Mouse (Mus musculus) lung, postnatal 25 days (tissue): ENCODE measurements at regions not wholly inside any gene's neighbourhood (a gene's known extent, or its start where the extent isn't known, plus 50 kb on each side); places are given as distances from the start of the nearest gene placed in this dataset.

Experiments
- DNase-seq: peaks from one replicate; pipeline ENCODE4 v3.0.0; 2022; ENCODE audit warnings: low spot score

DNA sequence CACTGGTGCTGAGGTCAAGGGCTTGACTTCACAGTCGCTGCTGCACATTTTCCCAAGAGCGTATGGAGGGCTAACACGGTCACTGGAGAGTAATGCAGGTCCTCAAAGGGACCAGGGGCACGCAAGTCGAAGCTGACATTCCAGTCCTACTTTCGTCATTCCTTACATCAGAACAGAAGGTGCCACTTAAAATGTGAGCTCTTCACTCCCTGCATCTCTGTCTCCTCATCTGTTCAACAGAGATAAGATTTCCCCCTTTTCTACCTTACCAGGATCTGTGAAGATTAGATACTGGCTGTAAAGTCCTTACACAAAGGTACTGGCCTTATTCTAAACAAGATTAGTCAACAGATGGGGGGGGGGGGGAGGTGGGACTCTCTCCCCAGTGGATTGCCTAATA lies 67.0 kb upstream of the Zeb2 start:
- DNase-seq, result no peak

DNA sequence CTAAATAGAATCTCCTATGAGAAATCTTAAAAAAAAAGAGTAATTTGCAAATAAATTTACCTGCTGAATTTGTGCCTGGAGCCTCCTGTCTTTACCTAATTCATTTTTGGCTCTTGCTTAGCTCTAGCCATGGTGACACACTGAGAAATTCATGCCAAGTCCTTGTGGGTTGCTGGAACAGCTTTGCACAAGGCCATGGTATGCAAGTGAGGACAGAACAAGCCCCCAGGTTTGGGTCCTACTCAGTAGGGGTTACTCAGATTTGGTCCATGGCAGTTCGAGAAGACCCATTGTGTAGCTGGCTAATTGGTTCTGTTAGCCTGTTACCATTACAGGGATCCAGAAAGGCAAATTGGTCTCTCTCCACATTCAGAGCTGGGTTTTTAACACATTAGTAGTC lies 65.7 kb upstream of the Zeb2 start:
- DNase-seq, result no peak

DNA sequence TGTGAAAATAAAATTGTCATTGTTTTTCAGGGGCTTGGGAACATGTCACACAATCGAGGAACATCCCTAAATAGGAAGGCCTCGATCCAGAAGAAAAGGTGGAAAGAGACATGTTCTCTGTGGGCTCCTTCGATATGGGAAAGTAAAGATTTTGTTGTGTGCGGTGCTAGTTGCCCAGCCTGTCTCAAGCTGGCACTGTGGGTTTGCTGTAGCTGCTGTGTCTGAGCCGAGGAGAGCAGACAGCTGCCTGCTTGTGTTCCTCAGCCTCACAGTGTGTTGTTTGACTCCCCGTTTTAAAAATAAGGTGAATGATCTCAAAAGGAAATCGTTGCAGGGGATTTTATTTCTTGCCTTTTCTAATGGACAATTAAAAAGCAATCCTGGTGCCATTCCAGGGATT lies 64.4 kb upstream of the Zeb2 start:
- DNase-seq, result no peak

DNA sequence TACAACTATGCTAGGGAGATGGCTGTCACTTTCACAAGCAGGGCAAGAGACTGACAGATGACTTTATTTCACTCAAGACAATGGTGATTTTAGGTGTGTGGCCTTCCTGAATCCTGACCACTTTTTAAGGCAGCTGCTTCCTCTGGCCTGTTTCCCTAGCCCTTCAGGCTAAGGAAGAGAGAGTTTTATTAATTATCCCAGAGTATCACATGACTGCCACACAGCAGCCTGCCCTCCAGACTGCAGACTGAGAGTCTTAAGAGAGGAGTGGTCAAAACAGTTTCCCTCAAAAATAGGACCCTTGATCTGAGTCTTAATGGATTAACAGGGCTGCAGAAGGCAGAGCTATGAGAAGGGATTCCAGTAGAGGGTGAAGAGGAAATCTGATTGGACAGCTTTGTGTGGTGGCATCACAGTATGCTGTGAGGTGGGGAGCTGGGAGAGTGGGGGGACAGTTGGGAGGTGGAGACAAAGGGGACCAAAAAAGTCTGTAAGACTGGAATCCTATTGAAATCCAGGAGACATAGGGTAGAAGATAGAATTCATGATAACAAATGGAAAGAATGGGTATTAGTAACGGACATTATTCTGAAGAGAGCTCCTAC lies 61.8 kb upstream of the Zeb2 start:
- no peak for DNase-seq

DNA sequence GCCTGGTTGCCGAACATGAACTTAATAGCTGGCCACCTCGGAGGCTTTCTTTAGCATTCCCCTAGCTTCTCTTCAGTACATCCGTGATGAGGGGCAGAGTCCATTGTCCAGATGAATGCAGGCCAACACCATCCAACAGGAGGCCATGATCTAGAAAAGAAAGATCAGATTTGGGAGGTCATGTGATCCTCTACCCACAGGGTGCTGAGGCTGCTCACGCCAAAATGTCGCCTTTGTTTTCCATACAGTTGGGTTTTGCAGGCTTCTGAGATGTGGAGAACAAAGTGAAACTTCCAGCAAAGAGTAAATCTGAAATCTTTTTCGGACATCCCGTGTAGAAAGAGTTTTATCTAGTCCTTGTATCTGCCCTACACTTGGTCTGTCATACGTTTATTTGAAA lies 55.2 kb upstream of the Zeb2 start:
- no peak for DNase-seq

DNA sequence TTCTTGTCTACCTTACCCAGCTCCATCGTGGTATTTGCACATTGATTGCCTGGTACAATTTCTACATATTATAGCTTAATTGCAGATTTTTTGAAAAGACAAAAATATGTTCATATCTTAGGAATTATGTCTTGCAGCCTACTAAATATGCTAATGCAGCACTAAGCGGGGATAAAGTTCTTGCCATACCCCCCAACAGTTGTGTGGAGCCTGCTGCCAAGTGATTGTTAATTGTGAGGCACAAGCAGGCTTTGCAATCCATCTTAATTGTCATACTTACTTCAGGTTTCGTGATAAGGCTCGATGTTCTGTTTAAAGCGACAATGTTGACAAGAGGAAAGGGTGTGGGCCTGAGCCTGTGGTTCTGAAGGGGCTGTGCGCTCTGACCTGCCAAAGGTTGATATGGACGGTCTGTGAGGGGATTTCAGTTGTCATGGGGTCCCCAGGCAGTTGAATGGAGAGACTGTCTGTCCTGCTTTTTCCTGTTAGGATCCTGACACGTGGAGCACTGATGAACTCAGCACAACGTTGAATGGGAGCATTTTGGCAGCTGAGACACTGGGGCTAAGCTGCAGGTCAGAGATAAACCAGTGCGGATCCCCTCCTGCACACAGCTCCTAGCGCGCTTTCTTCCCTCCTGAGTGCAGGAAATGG lies 54.5 kb upstream of the Zeb2 start:
- DNase-seq, result peak; percentile 64

DNA sequence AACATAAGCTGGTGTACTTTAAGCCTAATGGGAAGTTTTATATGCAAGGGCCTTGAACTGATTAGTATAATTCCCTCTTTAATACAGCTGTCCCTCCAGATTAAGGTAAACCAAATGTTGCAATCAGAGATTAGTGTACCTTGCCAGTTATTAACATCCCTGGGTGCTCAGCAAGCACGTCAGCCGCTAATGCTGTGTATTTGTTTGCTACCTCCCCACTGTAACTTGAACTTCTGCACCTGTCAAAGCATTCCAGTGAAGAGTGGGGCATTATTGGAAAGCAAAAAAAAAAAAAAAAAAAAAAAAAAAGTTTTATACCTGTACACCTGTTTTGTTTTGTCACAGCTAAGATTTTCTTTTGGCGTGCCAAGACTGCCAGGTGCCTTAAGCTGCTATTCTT lies 53.1 kb upstream of the Zeb2 start:
- no peak for DNase-seq

DNA sequence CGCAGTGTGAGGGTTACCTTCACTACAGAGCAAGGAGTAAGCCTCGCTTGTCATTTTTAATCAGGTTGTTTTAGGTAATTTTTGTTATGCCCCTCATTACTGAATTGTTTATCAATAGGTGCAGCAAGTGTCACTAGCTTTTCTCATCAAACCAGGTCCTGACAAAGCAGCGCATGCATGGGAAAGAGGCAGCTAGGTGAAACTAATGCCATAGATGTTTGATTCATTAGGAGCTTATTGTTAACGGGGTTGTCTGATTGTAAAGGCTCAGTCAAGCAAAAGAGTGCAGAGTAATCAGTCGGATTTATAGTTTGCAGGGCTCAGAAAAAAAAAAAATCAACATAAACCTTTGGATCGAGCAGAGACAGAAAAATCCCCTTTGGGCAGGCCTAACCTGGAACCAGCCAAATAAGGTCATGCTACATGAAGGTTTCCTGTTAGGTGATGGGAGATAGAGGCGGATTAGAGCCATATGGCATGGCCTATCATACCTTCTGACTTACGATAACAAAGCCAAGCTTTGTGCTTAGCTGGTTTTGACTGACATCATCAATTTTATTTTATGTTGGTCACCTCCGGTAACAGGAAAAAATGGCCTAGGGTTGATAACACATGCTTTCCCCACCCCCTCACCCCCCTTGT lies 52.4 kb upstream of the Zeb2 start:
- DNase-seq, result no peak

DNA sequence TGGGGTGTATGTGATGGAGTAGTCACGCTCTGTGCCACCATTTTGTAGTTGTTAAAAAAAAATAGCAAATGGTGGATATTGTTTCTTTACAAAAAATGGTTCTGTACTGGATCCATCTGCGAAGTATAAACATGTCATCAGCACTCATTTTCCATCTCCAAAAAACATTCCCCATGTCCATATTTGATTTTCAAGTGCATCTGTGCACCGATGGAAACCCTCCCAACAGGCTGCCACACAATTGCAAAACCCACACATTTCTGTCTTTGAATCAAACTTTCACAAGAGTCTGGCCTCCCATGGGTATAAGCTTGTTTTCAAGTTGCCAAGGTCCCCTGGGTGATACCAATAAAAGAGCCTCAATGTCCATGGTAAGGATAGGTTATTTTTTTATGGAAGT lies 51.4 kb upstream of the Zeb2 start:
- no peak for DNase-seq
